Mouse (Mus musculus): Measurements from ENCODE around the gene Olfr1504.
"Not testable (repeated sequence)": the region's sequence is repeated elsewhere in the genome, so short reads cannot be mapped to it uniquely, and the experiment has no call there.

The Olfr1504 gene

DNA sequence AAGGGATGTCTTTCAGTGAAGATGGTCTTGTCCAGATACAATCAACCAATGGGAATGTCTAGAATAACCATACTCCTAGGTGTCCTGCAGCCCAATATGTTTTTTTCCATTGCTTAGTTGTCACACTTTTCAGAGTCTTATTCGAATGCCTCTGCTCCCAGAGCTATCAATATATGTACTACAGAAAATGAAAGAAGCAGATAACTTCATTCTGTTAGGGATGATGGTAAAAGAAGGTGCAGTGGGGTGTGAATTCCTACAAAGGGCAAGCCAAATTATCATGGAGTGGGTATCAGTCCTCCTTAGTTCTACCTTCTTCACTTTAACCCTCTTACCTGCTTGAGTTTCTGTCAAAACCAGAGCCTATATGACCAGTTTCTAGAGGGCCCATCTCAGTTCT lies at the start of gene Olfr1504:
TSS of gene Olfr1504 (minus strand) at position 101 of the 400 bp plus-strand sequence.
- no peak for DNase-seq (ENCODE audit: low spot score in 2 of 2)

DNA sequence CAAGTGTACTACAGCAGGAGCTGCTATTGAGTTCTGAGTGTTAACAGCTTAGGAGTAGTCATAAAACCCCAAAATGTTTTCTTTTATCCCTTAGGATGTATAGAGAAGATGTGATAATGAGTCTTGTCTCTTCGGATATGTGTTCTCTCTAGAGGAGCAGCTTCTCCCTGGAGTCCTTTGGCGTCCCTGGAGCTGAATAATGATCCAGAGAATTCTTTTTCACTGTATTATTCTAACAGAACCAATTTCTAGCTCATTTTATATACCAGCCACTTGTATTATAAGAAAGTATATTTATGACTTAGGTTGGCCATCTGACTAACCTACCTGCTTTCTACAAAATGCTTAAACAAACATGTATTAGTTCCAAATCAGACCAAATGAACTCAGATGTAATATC lies 15.5 kb upstream of the Olfr1504 start, which contains the start of gene Olfr1505:
TSS of gene Olfr1505 (plus strand) at position 301 of the 400 bp plus-strand sequence.
- DNase-seq (ENCODE audit: low spot score in 2 of 2): no peak

DNA sequence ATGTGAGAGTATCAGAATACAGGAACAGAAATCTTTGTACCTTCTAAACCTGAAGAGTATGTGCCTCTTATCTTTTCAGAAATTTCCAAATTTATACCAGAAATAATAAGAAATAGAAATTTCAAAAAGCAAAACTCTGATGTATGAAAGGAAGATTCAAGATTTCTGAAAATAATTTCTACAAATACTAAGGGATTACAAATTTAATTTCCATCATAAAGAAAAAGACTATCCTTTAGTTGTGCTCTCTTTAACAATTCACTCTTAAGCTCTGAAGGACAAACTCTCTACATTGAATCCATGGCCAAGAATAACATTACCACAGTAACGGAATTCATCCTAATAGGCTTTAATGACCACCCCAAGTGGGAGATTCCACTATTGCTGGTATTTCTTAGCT lies 36.2 kb downstream of the Olfr1504 start, which contains the start of gene Olfr1502:
TSS of gene Olfr1502 (plus strand) at position 301 of the 400 bp plus-strand sequence.
- DNase-seq (ENCODE audit: low spot score in 2 of 2): no peak

DNA sequence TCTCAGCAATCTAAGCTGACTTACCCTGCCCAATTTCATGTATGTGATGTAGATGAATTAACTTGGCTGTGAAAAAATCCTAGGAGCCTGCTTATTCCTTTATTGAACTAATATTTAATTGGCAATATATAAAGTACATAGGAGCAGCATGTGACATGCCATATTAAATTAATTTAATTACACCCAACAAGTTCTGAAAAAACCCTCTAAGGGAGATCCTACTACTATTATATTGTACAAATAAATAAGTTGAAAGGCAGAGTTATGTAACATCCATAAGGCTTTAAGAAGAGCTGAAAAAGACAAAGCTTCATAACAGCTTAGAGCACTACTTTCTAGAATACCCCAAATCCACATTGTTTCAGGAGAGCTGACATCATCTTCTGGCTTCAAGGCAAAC lies 47.1 kb downstream of the Olfr1504 start, which contains the start of gene Olfr1501:
TSS of gene Olfr1501 (minus strand) at position 101 of the 400 bp plus-strand sequence.
- not testable (repeated sequence) for DNase-seq (ENCODE audit: low spot score in 2 of 2)
